Mouse (Mus musculus): ENCODE measurements around the gene Rtn4r.

Gene Rtn4r

GRCm38 (mm10) chr16:18127241-18127861, at the start of gene Rtn4r:
Gene Rtn4r, plus strand, starts transcription at chr16:18127642.
- peak; percentile 77 for DNase-seq (ENCODE audit: extremely low spot score, low spot score)

GRCm38 (mm10) chr16:18078314-18079015, 49.0 kb upstream of the Rtn4r start:
- no peak for DNase-seq (ENCODE audit: extremely low spot score, low spot score)

- DNase-seq (ENCODE audit: extremely low spot score, low spot score): no peak
Measured at GRCm38 (mm10) chr16:18079300-18079699, 48.1 kb upstream of the Rtn4r start.

GRCm38 (mm10) chr16:18080171-18080570, 47.3 kb upstream of the Rtn4r start:
- DNase-seq (ENCODE audit: extremely low spot score, low spot score): no peak

- DNase-seq (ENCODE audit: extremely low spot score, low spot score): no peak
Measured at GRCm38 (mm10) chr16:18081149-18081827, 46.2 kb upstream of the Rtn4r start.

- DNase-seq (ENCODE audit: extremely low spot score, low spot score): no peak
Measured at GRCm38 (mm10) chr16:18082291-18082690, 45.2 kb upstream of the Rtn4r start.

- no peak for DNase-seq (ENCODE audit: extremely low spot score, low spot score)
Measured at GRCm38 (mm10) chr16:18083231-18083951, 44.1 kb upstream of the Rtn4r start.

GRCm38 (mm10) chr16:18084262-18084661, 43.2 kb upstream of the Rtn4r start:
- DNase-seq (ENCODE audit: extremely low spot score, low spot score): no peak

GRCm38 (mm10) chr16:18087101-18087500, 40.3 kb upstream of the Rtn4r start:
- no peak for DNase-seq (ENCODE audit: extremely low spot score, low spot score)

GRCm38 (mm10) chr16:18096348-18096747, 31.1 kb upstream of the Rtn4r start:
- DNase-seq (ENCODE audit: extremely low spot score, low spot score): no peak

GRCm38 (mm10) chr16:18102816-18103215, 24.6 kb upstream of the Rtn4r start:
- DNase-seq (ENCODE audit: extremely low spot score, low spot score): no peak

- no peak for DNase-seq (ENCODE audit: extremely low spot score, low spot score)
Measured at GRCm38 (mm10) chr16:18103366-18103765, 24.1 kb upstream of the Rtn4r start.

- DNase-seq (ENCODE audit: extremely low spot score, low spot score): no peak
Measured at GRCm38 (mm10) chr16:18103808-18104207, 23.6 kb upstream of the Rtn4r start.

GRCm38 (mm10) chr16:18108221-18108966, 19.0 kb upstream of the Rtn4r start:
- DNase-seq (ENCODE audit: extremely low spot score, low spot score): peak; percentile 58

GRCm38 (mm10) chr16:18111042-18111441, 16.4 kb upstream of the Rtn4r start:
- DNase-seq (ENCODE audit: extremely low spot score, low spot score): no peak

- DNase-seq (ENCODE audit: extremely low spot score, low spot score): no peak
Measured at GRCm38 (mm10) chr16:18116467-18116866, 11.0 kb upstream of the Rtn4r start.

- DNase-seq (ENCODE audit: extremely low spot score, low spot score): no peak
Measured at GRCm38 (mm10) chr16:18118285-18118684, 9.2 kb upstream of the Rtn4r start.

- DNase-seq (ENCODE audit: extremely low spot score, low spot score): peak; percentile 41
Measured at GRCm38 (mm10) chr16:18119031-18119730, 8.3 kb upstream of the Rtn4r start.

GRCm38 (mm10) chr16:18122740-18123139, 4.7 kb upstream of the Rtn4r start:
- DNase-seq (ENCODE audit: extremely low spot score, low spot score): no peak

- no peak for DNase-seq (ENCODE audit: extremely low spot score, low spot score)
Measured at GRCm38 (mm10) chr16:18123471-18123870, 4.0 kb upstream of the Rtn4r start.

All from neural tube, embryonic 10.5 days (tissue).